Mouse (Mus musculus) left cerebral cortex, postnatal 25 days (tissue): ENCODE measurements at regions not wholly inside any gene's neighbourhood (a gene's known extent, or its start where the extent isn't known, plus 50 kb on each side); places are given as distances from the start of the nearest gene placed in this dataset.
A peak's percentile ranks its signal among the peaks of the same experiment; 100 is the strongest.
"Not testable (repeated sequence)": the region's sequence is repeated elsewhere in the genome, so short reads cannot be mapped to it uniquely, and the experiment has no call there.

ENCODE experiments used
- DNase-seq, 2 experiments: peaks; one replicate each; pipeline ENCODE4 v3.0.0; 2022; ENCODE audit warnings: low spot score in 2 of 2, mixed read lengths in 1 of 2
- intact Hi-C: fragments of 180-260 bp; cut with DNase I; formaldehyde crosslinking; loops from one replicate; pipeline ENCODE4 v1.15.1; 2025

- DNase-seq, intact Hi-C loops: not testable (repeated sequence)
Observed at GRCm38 (mm10) chr12:113701841-113702240, 158.1 kb downstream of the Adam6a start.

- intact Hi-C loops, DNase-seq: not testable (repeated sequence)
Observed at GRCm38 (mm10) chr12:113716406-113716805, 172.7 kb downstream of the Adam6a start.

GRCm38 (mm10) chr12:113735847-113736246 lies 192.1 kb downstream of the Adam6a start:
- no peak for DNase-seq
- intact Hi-C loops, result no loop called here

GRCm38 (mm10) chr12:113746277-113746676 lies 202.6 kb downstream of the Adam6a start:
- no peak for DNase-seq
- intact Hi-C loops, result no loop called here

- intact Hi-C loops, result no loop called here
- no peak for DNase-seq
Observed at GRCm38 (mm10) chr12:113747987-113748386, 204.3 kb downstream of the Adam6a start.

GRCm38 (mm10) chr12:113769587-113769986 lies 225.9 kb downstream of the Adam6a start:
- no peak for DNase-seq

GRCm38 (mm10) chr12:113795876-113796275 lies 252.2 kb downstream of the Adam6a start:
- DNase-seq, result not testable (repeated sequence)

More at GRCm38 (mm10) chr12:113769587-113769986, 225.9 kb downstream of the Adam6a start:
- intact Hi-C loops, result no loop called here

GRCm38 (mm10) chr12:113826377-113826776 lies 282.7 kb downstream of the Adam6a start:
- DNase-seq, result no peak
- intact Hi-C loops, result no loop called here

More at GRCm38 (mm10) chr12:113795876-113796275, 252.2 kb downstream of the Adam6a start:
- intact Hi-C loops, result not testable (repeated sequence)

- intact Hi-C loops, result loop anchor here (10.0 kb wide), 1 partner anchor 634 kb away; no protein-coding TSS in a partner anchor
- peak in 1 of 2 experiments; percentile 4 for DNase-seq
Observed at GRCm38 (mm10) chr12:113858893-113859292, 315.2 kb downstream of the Adam6a start.

- no peak for DNase-seq
- intact Hi-C loops, result no loop called here
Observed at GRCm38 (mm10) chr12:113878826-113879225, 335.1 kb downstream of the Adam6a start.

- DNase-seq, result no peak
- intact Hi-C loops, result no loop called here
Observed at GRCm38 (mm10) chr12:113896152-113896551, 352.4 kb downstream of the Adam6a start.

GRCm38 (mm10) chr12:113906459-113906858 lies 362.8 kb downstream of the Adam6a start:
- intact Hi-C loops, result no loop called here
- no peak for DNase-seq

- intact Hi-C loops, result no loop called here
- no peak for DNase-seq
Observed at GRCm38 (mm10) chr12:113907751-113908150, 364.0 kb downstream of the Adam6a start.

- intact Hi-C loops, result no loop called here
- DNase-seq, result no peak
Observed at GRCm38 (mm10) chr12:113911770-113912169, 368.1 kb downstream of the Adam6a start.

GRCm38 (mm10) chr12:113940721-113941120 lies 397.0 kb downstream of the Adam6a start:
- intact Hi-C loops, result no loop called here
- DNase-seq, result no peak

- intact Hi-C loops, result loop anchor here (2.0 kb wide), 1 partner anchor 69 kb away; no protein-coding TSS in a partner anchor
- not testable (repeated sequence) for DNase-seq
Observed at GRCm38 (mm10) chr12:113943661-113944327, 400.1 kb downstream of the Adam6a start.

- intact Hi-C loops, result loop anchor here (2.0 kb wide), 1 partner anchor 67 kb away; no protein-coding TSS in a partner anchor
- not testable (repeated sequence) for DNase-seq
Observed at GRCm38 (mm10) chr12:113945786-113946185, 402.1 kb downstream of the Adam6a start.

GRCm38 (mm10) chr12:113948017-113948416 lies 404.3 kb downstream of the Adam6a start:
- DNase-seq, intact Hi-C loops: not testable (repeated sequence)

GRCm38 (mm10) chr12:113974271-113974670 lies 430.6 kb downstream of the Adam6a start:
- intact Hi-C loops, result loop anchor here (1.0 kb wide), 1 partner anchor 65 kb away; no protein-coding TSS in a partner anchor
- no peak for DNase-seq

- peak; percentile 66 to 70 for DNase-seq
- intact Hi-C loops, result loop anchor here (5.0 kb wide), 1 partner anchor 764 kb away; no protein-coding TSS in a partner anchor
Observed at GRCm38 (mm10) chr12:113981613-113982012, 437.9 kb downstream of the Adam6a start.
